Mouse (Mus musculus) midbrain, embryonic 13.5 days (tissue): ENCODE measurements around the gene Tbx18. TPM values are rescaled to one million over a fixed set of nuclear protein-coding genes. Genes with fewer than 3 reads are reported as not detected.

Source experiments
- ATAC-seq: fragments of 200-750 bp; cut with Nextera tagmentation; 2 replicates; pipeline ENCODE4 v1.8.0; 2017; ENCODE audit warnings: mild to moderate bottlenecking, moderate TSS enrichment, moderate library complexity
- H3K27ac ChIP-seq: fragments of 300-500 bp; sonication (generic); 2 replicates; pipeline ENCODE4 v1.5.1; 2015; ENCODE audit warnings: inconsistent platforms, mild to moderate bottlenecking, moderate library complexity
- H3K27me3 ChIP-seq: fragments of 300-500 bp; sonication (generic); 2 replicates; pipeline ENCODE4 v1.6.1; 2015; ENCODE audit warnings: mild to moderate bottlenecking, inconsistent platforms
- H3K36me3 ChIP-seq: fragments of 300-500 bp; sonication (generic); 2 replicates; pipeline ENCODE4 v1.6.1; 2015; ENCODE audit warnings: mild to moderate bottlenecking, inconsistent platforms
- H3K4me1 ChIP-seq: fragments of 300-500 bp; sonication (generic); replicated peaks from 2 replicates; pipeline ENCODE4 v1.6.1; 2015; ENCODE audit warnings: inconsistent platforms
- H3K4me2 ChIP-seq: fragments of 300-500 bp; sonication (generic); replicated peaks from 2 replicates; pipeline ENCODE4 v1.6.1; 2015; ENCODE audit warnings: moderate library complexity, mild to moderate bottlenecking, inconsistent platforms
- H3K4me3 ChIP-seq: fragments of 300-500 bp; sonication (generic); replicated peaks from 2 replicates; pipeline ENCODE4 v1.5.1; 2015; ENCODE audit warnings: mild to moderate bottlenecking, inconsistent platforms
- H3K9ac ChIP-seq: fragments of 300-500 bp; sonication (generic); replicated peaks from 2 replicates; pipeline ENCODE4 v1.6.1; 2015; ENCODE audit warnings: mild to moderate bottlenecking, inconsistent platforms
- H3K9me3 ChIP-seq: fragments of 300-500 bp; sonication (generic); 2 replicates; pipeline ENCODE4 v1.6.1; 2016; ENCODE audit warnings: mild to moderate bottlenecking, inconsistent platforms
- WGBS: fragments of 180-500 bp; shearing (Covaris S2); methylation state at CpG from one replicate; pipeline ENCODE4 v1.1.7; 2015; 5-methylcytosine and 5-hydroxymethylcytosine counted together
- polyA plus RNA-seq: library from polyadenylated mRNA; unstranded; fragments of >200 nt; fragmentation: Nextera tagmentation; extraction: Ambion mirVana; gene quantifications from 2 replicates; pipeline ENCODE4 v1.2.1, GENCODE M21; 2015

Tbx18 gene
- 1.9 and 2.9 TPM in 2 replicates for polyA plus RNA-seq

DNA sequence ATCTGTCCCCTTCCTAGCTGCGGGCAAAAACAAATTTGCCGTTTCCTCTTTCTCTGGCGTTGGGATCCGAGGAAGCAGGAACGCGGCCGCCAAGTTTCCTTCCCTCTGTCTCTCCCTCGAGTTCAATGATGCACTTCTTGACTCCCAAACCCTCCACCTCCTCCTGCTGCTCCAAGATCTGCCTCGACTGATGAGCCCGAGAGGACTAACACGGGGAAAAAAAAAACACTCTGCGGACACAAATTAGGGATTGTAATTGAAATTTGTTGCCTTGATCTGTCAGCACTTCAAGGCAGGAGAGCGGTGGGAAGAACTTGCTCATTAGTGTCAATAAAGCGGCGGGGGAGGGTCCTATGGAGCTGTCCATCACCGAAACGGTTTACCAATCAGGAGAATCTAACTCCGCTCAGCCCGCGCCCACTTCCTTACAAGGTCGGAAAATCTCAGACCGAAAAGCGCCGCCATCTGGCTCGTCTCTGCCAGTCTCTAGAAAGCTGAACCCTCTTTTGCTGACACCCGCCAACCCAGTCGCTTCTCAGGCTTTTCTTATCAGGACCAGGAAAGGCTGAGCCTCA lies at the start of gene Tbx18:
Gene Tbx18, minus strand, starts transcription at position 300 of the 575 bp plus-strand sequence.
- peak within 1 kb of the TSS; percentile 44 for H3K4me3 ChIP-seq
- peak; percentile 85 for ATAC-seq
- H3K36me3 ChIP-seq: no peaks in the 10 kb centered on the region
- H3K9ac ChIP-seq: peak within 1 kb of the TSS; percentile 58
- peaks cover 24% of the 10 kb centered on the region for H3K4me1 ChIP-seq
- WGBS: under 1% methylated on average over 27 of the region's 27 CpGs
- peak within 1 kb of the TSS; percentile 74 for H3K4me2 ChIP-seq
- no peak within 1 kb of the TSS for H3K27ac ChIP-seq
- no peaks in the 10 kb centered on the region for H3K9me3 ChIP-seq
- H3K27me3 ChIP-seq: peaks cover 87% of the 10 kb centered on the region

GRCm38 (mm10) chr9:87773951-87774350 lies 42.9 kb upstream of the Tbx18 start:
- WGBS: 87% methylated on average over 2 of the region's 2 CpGs
- Histone ChIP-seq H3K9me3 (no peaks in the 10 kb centered on the region), H3K9ac (no peak overlapping the region), H3K27me3 (no peaks in the 10 kb centered on the region), H3K4me1 (no peaks in the 10 kb centered on the region), H3K27ac (no peak overlapping the region), H3K4me2 (no peak overlapping the region), H3K4me3 (no peak overlapping the region), H3K36me3 (no peaks in the 10 kb centered on the region)
- ATAC-seq: no peak

- no peak overlapping the region for H3K9ac ChIP-seq
- ATAC-seq: no peak
- no peaks in the 10 kb centered on the region for H3K27me3 ChIP-seq
- H3K9me3 ChIP-seq: no peaks in the 10 kb centered on the region
- H3K27ac ChIP-seq: no peak overlapping the region
- H3K4me3 ChIP-seq: no peak overlapping the region
- WGBS: 69% methylated on average over 4 of the region's 4 CpGs
- H3K36me3 ChIP-seq: no peaks in the 10 kb centered on the region
- H3K4me2 ChIP-seq: no peak overlapping the region
- H3K4me1 ChIP-seq: no peaks in the 10 kb centered on the region
Measured at GRCm38 (mm10) chr9:87755621-87756020, 24.6 kb upstream of the Tbx18 start.

GRCm38 (mm10) chr9:87741599-87741998 lies 10.5 kb upstream of the Tbx18 start:
- H3K36me3 ChIP-seq: no peaks in the 10 kb centered on the region
- H3K9ac ChIP-seq: no peak overlapping the region
- no peak overlapping the region for H3K4me2 ChIP-seq
- peaks cover 18% of the 10 kb centered on the region for H3K4me1 ChIP-seq
- no peak for ATAC-seq
- no peaks in the 10 kb centered on the region for H3K9me3 ChIP-seq
- H3K27me3 ChIP-seq: peaks cover 70% of the 10 kb centered on the region
- H3K27ac ChIP-seq: no peak overlapping the region
- WGBS: 82% methylated on average over 8 of the region's 8 CpGs
- no peak overlapping the region for H3K4me3 ChIP-seq

- Histone ChIP-seq H3K4me2 (peak overlapping the region; percentile 41), H3K9ac (no peak overlapping the region), H3K27me3 (peaks cover 78% of the 10 kb centered on the region), H3K4me1 (peaks cover 18% of the 10 kb centered on the region), H3K4me3 (peak overlapping the region; percentile 18; the same call in 1 of the 2 replicates), H3K36me3 (no peaks in the 10 kb centered on the region), H3K27ac (no peak overlapping the region), H3K9me3 (no peaks in the 10 kb centered on the region)
- under 1% methylated on average over 11 of the region's 11 CpGs for WGBS
- ATAC-seq: peak; percentile 83
Measured at GRCm38 (mm10) chr9:87740667-87741066, 9.6 kb upstream of the Tbx18 start.

DNA sequence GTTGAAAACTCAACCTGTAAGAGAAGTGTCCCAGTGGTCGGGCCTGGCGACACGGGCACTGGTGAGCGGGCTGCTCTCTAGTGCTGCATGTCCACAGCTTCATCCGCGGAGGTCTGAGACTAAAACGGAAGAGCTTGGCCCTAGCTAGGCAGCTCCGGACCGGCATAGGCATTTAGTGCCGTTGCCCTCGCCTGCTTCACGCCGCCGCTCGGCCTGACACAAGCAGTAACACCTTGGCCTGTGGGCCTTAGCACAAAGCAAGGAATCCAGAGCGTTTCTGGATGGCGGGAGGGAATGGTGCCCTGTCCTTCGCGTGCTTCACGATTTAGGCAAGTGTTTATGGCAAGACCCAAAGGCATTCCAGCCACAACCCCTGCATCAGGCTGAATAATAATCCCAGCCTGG lies 9.2 kb upstream of the Tbx18 start:
- 1% methylated on average over 20 of the region's 20 CpGs for WGBS
- H3K4me2 ChIP-seq: peak overlapping the region; percentile 41
- H3K9ac ChIP-seq: no peak overlapping the region
- peaks cover 18% of the 10 kb centered on the region for H3K4me1 ChIP-seq
- H3K4me3 ChIP-seq: peak overlapping the region; percentile 18; the same call in 1 of the 2 replicates
- no peaks in the 10 kb centered on the region for H3K36me3 ChIP-seq
- peaks cover 82% of the 10 kb centered on the region for H3K27me3 ChIP-seq
- peak; percentile 72 for ATAC-seq
- H3K9me3 ChIP-seq: no peaks in the 10 kb centered on the region
- no peak overlapping the region for H3K27ac ChIP-seq

- H3K27ac ChIP-seq: no peak overlapping the region
- peak overlapping the region; percentile 41 for H3K4me2 ChIP-seq
Measured at GRCm38 (mm10) chr9:87739543-87740161, 8.6 kb upstream of the Tbx18 start.

DNA sequence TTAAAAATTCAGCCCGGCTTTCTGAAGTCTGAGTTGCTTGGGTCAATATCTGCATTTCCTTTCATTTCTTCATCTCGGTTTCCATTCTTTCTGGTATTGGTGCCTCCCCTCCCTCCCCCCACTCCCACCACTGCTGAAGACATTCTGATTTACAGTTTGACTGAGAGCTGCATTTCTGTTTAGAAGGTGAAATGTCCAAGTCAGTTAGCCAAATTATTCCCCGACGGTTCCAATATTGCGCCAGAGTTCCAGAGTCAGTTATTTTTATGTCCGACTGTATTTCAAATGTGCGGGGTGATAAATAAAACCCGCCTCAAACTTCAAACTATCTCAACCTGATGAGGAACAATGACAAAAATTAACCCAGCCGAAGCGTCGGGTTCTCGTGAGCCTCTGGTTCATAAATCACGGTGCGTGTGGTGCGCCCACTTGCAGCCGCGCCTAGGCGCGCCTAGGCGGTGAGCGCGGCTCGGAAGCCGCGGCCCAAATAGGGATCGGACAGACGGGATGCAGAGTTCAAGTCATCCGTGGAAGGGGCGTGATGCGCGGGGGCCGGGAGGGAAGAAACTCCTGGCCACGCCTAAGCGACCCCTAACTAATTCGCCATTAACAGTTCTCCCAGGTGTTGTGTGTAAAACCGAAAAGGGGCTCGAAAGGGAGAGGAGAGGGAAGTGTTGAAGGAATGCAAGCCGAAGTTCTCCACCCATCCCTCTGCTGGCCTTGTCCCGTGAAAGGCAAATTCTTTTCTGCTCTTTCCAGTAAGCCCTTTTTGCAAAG lies 7.9 kb upstream of the Tbx18 start:
- ATAC-seq: no peak
- H3K4me2 ChIP-seq: peak overlapping the region; percentile 41

More at GRCm38 (mm10) chr9:87739543-87740161, 8.6 kb upstream of the Tbx18 start:
- Histone ChIP-seq H3K4me3 (peak overlapping the region; percentile 18), H3K4me1 (peaks cover 18% of the 10 kb centered on the region), H3K36me3 (no peaks in the 10 kb centered on the region), H3K27me3 (peaks cover 88% of the 10 kb centered on the region), H3K9me3 (no peaks in the 10 kb centered on the region), H3K9ac (no peak overlapping the region)
- ATAC-seq: peak; percentile 73
- under 1% methylated on average over 41 of the region's 41 CpGs for WGBS

DNA sequence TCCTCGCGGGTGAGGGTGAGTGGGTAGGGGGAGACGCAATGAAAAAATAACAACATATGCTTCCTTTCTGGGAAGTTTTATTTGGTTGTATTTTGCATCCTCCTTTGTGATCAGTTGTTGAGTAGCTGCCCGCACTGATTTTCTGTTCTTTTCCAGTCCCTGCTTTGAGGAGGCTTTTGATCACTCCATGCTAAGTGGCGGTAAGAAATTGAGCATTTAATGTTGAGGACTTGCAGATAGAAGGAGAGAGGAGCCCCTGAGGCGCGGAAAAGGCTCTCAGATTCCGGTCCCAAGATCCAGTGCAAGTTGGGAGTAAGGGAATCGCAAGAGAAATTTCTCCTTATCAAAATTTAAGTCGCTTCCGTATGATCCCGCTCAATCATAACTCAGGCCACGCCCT lies 7.1 kb upstream of the Tbx18 start:
- Histone ChIP-seq H3K4me3 (no peak overlapping the region), H3K36me3 (no peaks in the 10 kb centered on the region), H3K9ac (no peak overlapping the region), H3K9me3 (no peaks in the 10 kb centered on the region), H3K4me2 (no peak overlapping the region), H3K27me3 (peaks cover 97% of the 10 kb centered on the region), H3K27ac (no peak overlapping the region), H3K4me1 (peaks cover 18% of the 10 kb centered on the region)
- WGBS: 2% methylated on average over 13 of the region's 13 CpGs
- ATAC-seq: no peak

More for the DNA sequence above, 7.9 kb upstream of the Tbx18 start:
- Histone ChIP-seq H3K27ac (no peak overlapping the region), H3K4me3 (peak overlapping the region; percentile 18; the same call in 1 of the 2 replicates), H3K4me1 (peaks cover 18% of the 10 kb centered on the region), H3K36me3 (no peaks in the 10 kb centered on the region), H3K9ac (no peak overlapping the region), H3K9me3 (no peaks in the 10 kb centered on the region), H3K27me3 (peaks cover 95% of the 10 kb centered on the region)
- under 1% methylated on average over 39 of the region's 39 CpGs for WGBS

DNA sequence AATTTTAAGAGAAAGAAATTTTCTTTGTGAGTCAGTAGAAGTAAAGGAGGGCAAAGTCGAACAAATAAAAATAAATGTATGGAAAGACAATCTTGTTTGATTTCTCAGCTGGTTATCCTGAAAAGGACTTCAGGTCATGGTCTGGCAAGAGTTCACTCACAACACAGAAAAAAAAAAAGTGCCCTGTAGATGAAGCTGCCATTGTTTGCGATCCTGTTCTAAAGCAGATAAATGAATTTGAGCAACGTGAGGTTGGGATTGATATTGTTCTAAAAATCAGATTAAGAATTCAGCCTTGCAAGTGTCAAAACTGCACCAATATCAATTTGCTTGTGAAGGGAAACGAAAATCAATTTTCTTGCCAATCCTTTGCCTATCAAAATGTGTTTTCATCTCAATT lies 6.2 kb upstream of the Tbx18 start:
- H3K4me3 ChIP-seq: no peak overlapping the region
- no peaks in the 10 kb centered on the region for H3K9me3 ChIP-seq
- H3K9ac ChIP-seq: no peak overlapping the region
- H3K27ac ChIP-seq: no peak overlapping the region
- peaks cover 97% of the 10 kb centered on the region for H3K27me3 ChIP-seq
- no peaks in the 10 kb centered on the region for H3K36me3 ChIP-seq
- no peak overlapping the region for H3K4me2 ChIP-seq
- peaks cover 18% of the 10 kb centered on the region for H3K4me1 ChIP-seq
- no peak for ATAC-seq
- 5% methylated on average over 4 of the region's 4 CpGs for WGBS

DNA sequence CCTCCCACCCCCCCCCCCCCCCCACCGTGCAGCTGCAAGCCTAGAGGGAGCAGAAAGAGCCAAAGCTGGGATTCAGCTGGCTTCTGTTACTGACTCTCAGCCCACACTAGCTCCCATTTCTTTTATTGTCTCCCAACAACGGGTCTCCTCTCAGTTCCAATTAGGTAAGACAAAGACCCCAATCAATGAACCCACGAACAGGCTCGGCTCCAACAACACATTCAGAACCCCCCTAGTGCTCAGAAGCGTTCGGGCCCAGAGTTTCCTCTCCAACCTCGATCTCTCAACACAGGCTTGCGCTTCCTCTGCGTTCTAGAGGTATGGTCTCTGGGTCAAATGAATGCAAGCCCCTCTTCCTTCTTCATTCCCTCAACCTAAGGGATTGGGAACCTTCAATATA lies 4.0 kb upstream of the Tbx18 start:
- Histone ChIP-seq H3K4me1 (peaks cover 26% of the 10 kb centered on the region), H3K27me3 (peaks cover 93% of the 10 kb centered on the region), H3K4me3 (no peak overlapping the region), H3K4me2 (no peak overlapping the region), H3K9me3 (no peaks in the 10 kb centered on the region), H3K27ac (no peak overlapping the region), H3K9ac (no peak overlapping the region), H3K36me3 (no peaks in the 10 kb centered on the region)
- no peak for ATAC-seq
- 2% methylated on average over 9 of the region's 9 CpGs for WGBS

GRCm38 (mm10) chr9:87734631-87735030 lies 3.6 kb upstream of the Tbx18 start:
- Histone ChIP-seq H3K27me3 (peaks cover 93% of the 10 kb centered on the region), H3K4me1 (peaks cover 26% of the 10 kb centered on the region), H3K4me3 (no peak overlapping the region), H3K9ac (no peak overlapping the region), H3K36me3 (no peaks in the 10 kb centered on the region), H3K9me3 (no peaks in the 10 kb centered on the region), H3K4me2 (no peak overlapping the region), H3K27ac (no peak overlapping the region)
- ATAC-seq: no peak
- WGBS: 2% methylated on average over 9 of the region's 9 CpGs
